Mouse (Mus musculus): ENCODE measurements around the gene Smarcd3. TPM values are rescaled to one million over a fixed set of nuclear protein-coding genes. Genes with fewer than 3 reads are reported as not detected.
A peak's percentile ranks its signal among the peaks of the same experiment; 100 is the strongest.

Smarcd3 gene
- total RNA-seq, 2 experiments from 2014 or later: 16.4 to 26.0 TPM

DNA sequence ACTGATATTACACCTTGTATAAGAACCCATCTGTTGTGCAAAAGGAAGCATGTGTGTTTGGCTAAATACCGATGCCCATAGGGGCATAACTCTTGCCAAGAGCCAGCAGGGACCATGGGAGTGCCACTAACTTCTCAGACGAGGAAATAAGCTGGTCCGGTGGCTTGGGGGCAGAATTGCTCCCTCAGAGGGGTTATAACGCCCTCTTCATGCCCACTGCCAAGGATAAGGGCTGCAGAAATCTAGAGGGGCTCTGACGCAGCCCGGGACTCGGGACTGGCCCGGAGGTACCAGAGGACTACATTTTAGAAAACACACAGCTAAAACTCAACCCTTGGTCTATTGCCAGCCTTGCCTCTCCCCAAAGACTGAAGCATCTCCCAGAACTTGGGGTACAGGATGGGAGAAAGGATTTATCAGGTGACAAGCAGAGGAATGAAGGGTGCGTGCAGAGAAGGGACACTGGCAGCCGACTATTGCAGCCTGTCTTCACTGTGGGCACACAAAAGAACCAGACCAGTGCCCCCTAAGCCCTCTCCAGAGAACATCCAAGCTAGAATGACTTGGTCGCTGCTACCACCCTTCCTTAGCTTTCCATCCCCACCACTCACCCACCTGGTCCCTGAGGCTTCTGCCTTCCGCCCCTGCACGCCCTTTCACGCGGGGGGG is 26.2 kb downstream of the Smarcd3 start:
- DNase-seq: no peak

DNA sequence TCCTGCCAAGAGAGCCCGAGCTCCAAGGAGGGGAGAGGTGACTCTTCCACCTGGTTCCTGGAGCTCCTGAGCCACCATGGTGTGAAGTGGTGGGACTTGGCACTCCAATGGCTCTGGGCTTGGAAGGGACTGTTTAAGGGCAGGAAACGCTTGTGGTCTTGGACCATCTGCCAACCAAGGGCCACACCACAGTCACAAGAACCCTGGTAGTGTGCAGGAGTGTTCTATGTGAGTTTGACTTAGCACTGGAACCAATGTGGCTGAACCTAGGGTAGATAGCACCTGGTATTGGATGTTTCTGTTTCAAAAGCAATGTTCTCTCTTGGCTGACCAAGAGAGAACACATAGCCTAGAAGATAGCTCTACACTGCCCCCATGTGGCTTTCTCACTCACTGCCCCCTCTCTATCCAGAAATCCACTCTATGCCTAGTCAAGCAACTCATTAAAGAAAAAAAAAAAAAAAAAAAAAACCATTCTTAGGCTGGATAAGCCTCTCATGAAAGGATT is 26.9 kb downstream of the Smarcd3 start:
- DNase-seq: peak; percentile 87

DNA sequence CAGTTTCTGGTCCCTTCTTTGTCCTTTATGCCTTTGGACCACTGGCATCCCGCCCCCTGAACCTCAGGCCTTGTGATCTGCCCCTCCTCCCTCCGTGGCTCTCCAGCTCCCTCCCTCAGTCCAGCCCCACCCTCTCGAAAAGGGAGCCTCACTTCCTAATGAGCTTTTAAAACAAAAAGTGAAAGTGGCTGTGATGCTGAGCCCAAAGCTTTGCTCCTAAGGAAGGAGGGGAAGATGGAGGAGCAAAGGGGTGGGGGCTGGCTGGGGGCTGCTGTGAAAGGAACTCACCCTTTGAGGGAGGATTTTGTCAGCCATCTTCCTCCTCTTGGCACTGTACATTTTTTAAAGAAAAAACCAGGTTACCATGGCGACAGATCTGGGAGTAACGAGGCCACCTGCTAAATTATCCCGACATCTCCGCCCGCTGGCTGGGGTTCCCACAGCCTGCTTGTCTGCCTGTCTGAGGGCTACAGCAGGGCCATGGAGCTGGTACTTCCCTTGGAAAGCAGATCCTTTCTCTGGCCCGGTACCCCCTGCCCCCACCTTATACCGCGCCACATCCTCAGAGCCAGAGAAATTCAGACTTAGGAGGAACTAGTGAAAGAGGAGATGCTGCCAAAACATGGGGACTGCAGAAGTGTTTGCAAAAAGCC is 27.6 kb downstream of the Smarcd3 start:
- no peak for DNase-seq

DNA sequence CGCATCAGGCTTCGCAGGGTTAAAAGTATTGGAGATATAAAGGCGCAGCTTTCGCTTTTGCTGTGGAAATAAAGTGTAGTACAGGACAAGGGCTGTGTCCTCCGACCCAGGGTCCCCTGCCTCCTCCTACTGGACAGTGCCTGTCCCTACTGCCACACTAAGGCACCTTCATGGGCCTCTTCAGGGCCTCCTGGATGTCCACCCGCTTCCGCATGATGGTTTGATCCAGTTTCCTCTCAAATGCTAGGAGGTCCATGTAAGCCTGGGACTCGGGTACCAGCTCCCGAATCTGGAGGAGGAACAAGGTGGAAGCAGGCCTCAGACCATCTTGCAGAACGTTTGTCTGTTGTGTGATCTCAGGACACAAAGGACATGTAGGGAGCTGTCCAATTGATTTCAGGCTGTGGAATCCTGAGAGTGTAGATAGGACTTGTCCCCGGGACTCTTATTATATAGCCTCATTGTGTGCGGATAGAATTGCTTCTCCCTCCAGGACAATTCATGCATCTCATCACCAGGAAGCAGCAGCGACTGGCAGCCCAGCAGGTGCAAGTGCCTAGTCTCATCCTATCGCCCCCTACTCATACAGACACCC is 28.3 kb downstream of the Smarcd3 start:
- no peak for DNase-seq

DNA sequence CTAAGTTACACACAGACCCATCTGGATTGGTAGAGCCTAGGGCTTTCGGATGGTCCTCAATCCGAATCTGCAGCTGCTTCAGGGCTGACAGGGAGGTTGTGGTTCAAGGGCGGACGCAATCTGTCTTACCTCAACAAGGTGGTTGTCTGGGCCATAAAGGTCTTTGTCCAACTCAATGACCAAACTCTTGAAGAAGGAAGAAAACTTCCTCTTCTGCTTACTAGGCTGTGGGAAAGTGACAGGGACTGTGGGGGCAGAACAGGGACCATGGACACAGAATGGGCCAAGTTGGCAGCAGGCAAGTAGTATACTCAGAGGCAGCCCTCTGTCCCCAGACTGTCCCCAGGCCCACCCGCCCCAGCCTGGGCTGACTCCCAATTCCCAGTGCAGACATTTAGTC is 28.9 kb downstream of the Smarcd3 start:
- no peak for DNase-seq

DNA sequence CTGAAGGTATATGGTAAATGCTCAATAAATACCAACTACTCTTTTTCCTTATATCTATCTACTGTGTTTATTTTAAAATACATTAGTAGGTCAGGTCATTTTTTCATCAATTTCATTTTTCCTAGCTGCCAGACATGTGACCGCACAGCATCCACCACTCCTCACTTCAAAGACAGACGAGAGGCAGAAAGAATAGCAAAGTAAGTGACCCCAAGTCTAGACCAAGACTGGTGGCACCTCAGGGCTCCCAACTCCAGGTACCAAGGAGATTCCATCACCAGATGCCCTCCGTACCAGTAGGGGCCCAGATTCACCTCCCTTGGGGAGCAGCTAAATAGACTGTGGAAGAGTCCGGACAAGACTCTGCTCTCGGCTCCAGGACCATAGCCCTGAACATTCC is 29.9 kb downstream of the Smarcd3 start:
- no peak for DNase-seq

DNA sequence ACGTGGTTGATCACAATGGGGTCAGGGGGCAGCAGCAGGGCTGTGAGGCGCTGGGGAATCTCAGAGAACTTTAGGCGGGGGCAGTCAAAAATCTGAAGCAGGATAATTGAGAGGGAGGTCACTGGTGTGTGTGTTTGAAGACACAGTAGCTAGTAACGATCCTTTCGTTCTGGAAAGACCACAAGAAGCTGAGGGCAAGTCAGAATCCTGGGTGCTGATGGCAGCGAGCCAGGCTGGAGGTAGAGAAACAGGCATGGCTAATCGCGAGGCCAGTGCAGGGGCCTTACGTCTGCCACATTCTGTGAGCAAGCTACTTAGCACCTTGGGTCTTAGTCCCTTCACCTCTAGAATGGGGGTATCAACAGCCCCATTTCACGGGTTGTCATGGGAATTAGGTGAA is 30.3 kb downstream of the Smarcd3 start:
- no peak for DNase-seq

DNA sequence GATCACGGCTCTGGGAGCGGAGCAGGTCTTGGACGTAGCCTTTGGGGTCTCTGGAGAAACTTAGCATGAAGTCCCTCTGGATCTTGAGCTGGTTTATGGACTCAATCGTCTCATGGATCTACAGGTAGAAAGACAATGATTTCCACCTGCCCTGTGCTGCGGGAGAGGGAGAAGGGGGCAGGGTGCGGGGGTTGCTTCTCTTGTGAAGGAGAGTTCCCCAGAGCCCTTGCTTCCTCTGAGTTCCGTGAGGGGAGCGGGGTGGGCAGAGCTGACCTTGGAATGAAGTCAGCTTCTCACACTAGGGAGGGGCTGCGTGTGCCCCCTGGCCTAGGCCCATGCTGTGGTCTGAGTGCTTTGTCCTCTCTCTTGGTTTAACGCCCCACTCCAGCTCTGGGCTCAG is 31.0 kb downstream of the Smarcd3 start:
- DNase-seq: no peak

DNA sequence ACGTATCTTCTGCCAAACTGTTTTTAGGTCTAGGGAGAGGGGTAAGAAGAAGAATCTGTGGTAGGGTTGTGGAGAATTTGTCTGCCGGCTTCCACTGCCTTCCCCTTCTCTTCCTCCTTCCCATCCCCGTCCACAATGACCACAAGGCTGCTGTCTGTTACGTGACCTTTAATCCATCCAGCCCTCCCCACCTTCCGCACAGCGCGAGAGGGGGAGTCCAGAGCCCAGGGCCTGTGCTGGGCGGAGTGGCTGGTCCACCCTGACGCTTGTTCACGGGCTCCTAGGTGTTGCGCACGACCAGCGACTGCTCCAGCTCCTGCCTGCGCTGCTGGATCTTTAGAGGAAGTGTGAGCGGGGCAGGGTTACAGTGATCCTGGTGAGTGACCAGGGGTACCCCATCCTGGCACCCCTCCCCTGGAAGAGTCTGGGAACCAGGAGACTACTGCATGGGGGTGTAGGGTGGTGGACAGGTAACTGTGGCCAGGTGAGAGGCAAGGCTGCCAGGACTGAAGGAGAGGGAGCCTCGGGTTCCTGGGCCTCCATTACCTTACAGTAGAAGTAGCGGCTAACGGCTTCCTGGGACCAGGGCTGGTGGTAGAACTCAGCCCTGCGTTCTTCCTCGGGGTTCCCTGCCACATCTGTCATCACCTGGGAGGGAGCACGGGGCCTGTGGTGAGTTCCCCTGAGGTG is 31.6 kb downstream of the Smarcd3 start:
- DNase-seq: no peak

DNA sequence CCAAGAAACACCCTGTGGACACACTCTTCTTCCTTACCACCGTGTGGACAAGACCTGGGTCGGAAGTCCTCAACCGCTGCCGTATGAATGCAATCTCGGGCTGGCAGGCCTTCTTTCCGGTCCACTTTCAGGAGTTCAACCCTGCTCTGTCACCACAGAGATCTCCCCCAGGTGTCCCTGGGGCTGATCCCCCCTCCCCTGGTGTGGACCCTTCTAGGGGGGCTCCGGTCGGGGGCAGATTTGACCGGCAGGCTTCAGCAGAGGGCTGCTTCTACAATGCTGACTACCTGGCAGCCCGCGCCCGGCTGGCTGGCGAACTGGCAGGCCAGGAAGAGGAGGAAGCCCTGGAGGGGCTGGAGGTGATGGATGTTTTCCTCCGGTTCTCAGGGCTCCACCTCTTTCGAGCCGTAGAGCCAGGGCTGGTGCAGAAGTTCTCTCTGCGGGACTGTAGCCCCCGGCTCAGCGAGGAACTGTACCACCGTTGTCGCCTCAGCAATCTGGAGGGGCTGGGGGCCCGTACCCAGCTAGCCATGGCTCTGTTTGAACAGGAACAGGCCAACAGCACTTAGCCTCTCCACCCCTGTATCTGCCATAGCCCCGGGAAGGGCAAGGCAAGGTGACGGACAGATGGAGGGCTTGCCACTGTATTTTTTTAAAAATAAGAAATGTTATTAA is 32.3 kb downstream of the Smarcd3 start:
- DNase-seq: no peak

DNA sequence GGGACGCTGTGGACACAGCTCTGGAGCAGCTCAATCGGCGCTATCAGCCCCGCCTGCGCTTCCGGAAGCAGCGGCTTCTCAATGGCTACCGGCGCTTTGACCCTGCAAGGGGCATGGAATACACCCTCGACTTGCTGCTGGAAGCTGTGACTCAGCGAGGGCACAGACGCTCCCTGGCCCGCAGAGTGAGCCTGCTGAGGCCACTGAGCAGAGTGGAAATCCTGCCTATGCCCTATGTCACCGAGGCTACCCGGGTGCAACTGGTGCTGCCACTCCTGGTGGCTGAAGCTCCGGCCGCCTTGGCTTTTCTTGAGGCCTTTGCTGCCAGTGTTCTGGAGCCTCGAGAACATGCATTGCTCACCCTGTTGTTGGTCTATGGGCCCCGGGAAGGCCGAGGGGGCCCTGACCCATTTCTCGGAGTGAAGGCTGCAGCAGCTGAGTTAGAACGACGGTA is 32.9 kb downstream of the Smarcd3 start:
- peak; percentile 69 for DNase-seq

DNA sequence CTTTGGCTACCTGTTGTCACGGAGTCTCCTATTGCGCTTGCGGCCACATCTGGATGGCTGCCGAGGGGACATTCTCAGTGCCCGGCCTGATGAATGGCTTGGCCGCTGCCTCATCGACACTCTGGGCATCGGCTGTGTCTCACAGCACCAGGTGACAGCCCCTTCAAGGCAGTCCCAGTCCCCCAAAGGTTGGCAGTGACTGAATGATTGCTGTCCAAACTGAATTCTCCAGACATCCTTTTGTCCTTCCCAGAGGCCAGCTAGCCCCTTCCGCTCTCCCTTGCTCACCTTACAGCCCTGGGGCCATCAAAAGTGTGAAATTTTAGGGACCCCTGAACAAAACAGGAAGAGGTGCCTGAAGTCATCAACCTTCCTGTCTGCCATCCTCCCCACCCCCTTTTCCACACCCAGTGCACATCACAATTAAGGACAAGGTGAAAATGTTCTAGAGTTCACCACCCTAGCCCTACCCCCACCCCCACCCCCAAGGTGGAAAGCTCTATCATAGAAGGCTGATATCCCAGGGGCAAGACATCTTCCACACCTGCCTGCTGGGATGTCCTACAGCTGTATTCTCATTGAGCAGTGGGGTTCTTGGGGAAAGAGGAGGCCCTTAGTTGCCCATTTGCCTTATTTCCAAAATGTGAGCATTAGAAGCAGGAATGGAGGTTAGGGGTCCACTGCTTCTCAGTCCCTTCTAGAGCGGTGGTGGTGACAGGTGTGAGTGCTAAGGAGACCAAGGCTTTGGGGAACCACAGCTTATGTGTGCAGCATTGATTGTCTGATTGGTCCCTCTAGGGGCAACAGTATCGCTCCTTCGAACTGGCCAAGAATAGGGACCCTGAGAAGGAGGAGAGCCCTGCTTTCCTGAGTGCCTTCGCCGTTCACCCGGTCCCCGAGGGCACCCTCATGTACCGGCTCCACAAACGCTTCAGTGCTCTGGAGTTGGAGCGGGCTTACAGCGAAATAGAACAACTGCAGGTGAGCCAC is 34.4 kb downstream of the Smarcd3 start:
- DNase-seq: no peak

DNA sequence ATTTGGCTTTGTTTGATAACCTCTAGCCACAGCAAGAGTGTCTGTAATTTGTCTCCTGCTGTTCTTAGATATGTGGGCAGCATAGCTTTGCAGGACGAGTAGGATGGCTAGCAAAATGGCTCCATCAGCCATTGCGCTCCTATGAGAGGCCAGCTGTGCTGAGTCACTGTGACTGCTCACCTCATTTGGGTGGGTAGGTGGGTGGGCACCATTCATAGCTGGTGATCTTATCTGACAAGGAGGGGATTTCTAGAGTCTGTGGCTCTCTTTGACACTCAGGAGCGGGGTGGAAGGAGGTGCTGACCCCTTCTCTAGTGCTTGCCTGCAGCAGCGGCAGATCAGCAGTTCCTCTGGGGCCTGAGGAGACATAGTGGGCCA is 37.0 kb downstream of the Smarcd3 start:
- no peak for DNase-seq

DNA sequence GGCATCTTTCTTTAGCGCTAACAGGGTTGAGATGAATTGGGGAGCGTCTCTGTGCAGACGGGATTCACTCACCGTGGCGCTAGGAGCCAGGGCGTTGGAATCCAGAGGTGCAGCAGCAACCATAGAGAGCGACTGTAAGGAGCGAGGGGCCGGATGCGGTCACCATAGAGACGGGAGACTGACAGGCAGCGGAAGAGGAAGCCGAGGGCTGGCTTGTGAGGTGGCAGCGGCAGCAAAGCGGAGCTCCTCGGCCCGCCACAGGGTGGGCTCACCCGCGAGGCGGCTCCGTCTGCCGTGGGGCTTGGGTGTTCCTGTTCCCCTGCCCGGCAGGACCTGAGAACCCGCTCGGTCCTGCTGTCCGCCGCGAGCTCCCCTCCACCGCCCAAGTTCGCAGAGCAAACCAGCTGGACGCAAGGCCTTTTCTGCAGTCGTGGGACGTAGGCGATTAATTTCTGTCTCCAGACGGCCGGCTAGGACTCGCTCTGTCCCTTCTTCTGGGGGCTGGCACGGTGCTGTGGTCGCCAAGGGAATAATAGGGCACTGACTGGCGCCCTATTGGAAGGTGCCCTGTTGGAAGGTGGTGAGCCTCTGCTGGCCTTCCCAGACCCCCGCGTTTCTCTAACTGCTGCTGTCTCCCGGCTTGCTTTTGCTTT is 37.5 kb downstream of the Smarcd3 start, which contains the start of gene Chpf2:
Gene Chpf2 (plus strand): TSS at position 195 of the 653 bp plus-strand sequence.
- peak; percentile 90 for DNase-seq

DNA sequence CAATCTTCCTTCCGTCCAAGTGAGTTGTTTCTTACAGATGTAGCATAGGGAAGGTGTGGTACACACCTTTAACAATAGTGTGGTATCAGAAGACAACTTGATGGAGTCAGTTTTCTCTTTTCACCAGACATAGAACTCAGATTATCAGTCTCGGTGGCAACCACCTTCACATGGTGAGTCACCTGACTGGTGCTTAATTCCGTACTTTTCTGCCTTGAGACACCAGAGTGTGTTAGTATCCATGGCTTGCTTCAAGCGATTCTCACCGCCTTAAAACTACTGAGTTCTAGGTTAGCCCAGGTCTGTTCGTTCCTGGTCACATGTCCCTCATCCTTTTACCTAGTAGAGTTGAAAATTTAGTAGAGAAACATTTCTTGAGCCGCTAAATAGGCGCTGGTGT is 38.1 kb downstream of the Smarcd3 start:
- no peak for DNase-seq

DNA sequence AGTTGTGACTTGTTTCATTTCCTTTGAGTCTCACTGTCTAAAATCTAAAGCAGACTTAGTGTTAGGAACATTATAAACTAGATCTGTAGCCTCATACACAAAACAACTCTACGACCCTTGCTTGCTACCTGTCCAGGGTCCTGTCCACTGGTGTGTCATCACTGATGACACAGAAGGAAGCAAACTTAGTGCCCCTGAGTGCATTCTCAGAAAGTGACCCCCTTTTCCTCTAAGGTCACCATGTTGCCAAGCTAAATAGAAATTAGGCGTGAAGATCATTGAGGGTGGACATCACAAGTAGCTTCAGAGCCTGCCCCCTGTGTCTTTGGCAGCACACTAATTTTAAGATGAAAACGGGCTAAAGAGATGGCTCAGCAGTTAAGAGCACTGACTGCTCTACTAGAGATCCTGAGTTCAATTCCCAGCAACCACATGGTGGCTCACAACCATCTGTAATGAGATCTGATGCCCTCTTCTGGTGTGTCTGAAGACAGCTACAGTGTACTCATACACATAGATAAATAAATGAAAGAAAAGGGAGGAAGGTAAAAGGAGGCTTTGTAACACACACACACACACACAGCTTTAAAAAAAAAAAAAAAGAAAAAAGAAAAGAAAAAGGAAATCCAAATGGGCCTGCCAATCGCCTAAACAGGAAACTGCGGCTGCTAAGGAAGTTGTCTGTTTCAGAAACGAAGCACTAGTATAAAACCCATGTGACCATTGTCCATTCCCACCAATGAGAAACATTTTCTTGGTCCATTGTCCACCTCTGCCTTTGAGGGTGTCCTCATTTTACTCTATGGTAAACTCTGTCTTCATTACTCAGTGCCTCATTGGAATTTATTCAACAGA is 45.9 kb downstream of the Smarcd3 start:
- no peak for DNase-seq

DNA sequence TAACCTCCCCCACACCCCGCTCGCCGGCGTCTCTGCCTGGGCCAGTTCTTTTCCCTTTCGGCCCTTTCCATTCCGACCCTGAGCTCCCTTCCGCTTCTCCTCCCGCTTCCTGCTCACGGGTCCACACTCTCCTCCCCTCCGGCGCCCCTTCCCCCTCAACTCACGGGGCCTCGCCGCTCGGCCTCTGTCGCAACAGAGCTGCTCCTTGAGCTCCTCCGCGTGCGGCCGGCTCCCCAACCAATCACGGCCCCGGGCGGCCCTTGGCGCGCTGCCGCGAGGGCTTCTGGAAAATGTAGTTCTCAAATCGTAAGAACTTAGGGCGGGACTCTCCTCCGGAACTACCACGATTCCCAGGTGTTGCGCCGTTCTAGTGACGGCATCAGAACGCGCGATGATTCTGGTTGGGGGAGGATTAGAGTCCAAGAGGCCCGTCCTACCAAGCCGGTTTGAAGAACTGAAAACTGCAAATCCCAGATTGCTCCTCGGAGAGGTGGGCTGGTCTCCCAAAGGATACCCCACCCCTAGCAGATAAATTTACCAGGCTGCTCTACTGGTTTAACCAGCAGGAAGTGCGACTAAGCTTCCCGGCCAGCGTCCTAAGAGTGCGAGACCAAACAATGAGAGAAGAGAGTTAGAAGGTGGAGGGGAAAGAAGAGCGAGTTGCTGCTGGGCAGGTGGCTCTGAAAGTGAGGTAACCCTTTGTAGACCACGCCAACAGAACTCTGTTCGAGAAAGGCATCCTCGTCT is 46.9 kb downstream of the Smarcd3 start, which contains the start of gene Abcf2:
Gene Abcf2 (minus strand): TSS at position 285 of the 747 bp plus-strand sequence.
- peak; percentile 100 for DNase-seq

DNA sequence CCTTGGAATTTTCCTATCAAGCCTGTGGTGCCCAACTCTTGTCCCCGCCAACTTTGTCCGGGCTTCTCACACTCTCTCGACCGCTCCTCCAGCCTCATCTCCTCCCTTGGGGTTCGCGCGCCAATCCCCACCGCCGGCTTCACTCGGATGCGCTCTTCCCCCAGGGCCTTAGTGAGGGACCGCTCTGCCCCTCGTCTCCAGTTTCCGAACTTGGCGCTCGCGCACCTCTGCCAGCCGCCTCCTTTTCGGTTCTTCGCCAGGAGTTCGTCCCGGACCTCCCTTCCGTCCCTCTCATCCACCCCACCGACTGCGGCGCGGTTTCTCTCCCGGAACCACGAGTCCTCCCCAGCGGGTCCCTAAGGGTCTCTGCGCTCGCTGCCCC is 47.4 kb downstream of the Smarcd3 start:
- DNase-seq: no peak

DNA sequence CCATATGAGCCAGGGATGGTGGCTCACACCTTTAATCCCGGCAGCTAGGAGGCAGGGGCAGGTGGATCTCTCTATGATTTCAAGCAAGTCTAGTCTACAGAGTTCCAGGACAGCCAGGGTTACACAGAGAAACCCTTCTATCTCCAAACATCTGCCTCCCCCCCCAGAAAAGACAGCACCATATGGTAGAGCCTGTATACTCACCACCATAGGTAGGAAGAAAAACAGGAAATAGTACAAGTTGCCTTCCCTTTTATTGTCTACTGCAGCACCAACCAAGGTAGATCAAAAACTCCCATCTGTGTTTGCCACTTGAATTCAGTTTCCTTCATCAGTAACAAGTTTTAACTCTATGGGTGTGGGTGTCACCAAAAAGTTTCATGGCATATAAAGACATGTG is 48.3 kb downstream of the Smarcd3 start:
- DNase-seq: no peak

Measured in adrenal gland, postnatal 10 days (tissue).